Mouse (Mus musculus): ENCODE data around the gene Fam173a. TPM values are rescaled to one million over a fixed set of nuclear protein-coding genes. Genes with fewer than 3 reads are reported as not detected.

Fam173a gene
- polyA plus RNA-seq, 1 experiment from 2014 or later = 96.8 TPM

DNA sequence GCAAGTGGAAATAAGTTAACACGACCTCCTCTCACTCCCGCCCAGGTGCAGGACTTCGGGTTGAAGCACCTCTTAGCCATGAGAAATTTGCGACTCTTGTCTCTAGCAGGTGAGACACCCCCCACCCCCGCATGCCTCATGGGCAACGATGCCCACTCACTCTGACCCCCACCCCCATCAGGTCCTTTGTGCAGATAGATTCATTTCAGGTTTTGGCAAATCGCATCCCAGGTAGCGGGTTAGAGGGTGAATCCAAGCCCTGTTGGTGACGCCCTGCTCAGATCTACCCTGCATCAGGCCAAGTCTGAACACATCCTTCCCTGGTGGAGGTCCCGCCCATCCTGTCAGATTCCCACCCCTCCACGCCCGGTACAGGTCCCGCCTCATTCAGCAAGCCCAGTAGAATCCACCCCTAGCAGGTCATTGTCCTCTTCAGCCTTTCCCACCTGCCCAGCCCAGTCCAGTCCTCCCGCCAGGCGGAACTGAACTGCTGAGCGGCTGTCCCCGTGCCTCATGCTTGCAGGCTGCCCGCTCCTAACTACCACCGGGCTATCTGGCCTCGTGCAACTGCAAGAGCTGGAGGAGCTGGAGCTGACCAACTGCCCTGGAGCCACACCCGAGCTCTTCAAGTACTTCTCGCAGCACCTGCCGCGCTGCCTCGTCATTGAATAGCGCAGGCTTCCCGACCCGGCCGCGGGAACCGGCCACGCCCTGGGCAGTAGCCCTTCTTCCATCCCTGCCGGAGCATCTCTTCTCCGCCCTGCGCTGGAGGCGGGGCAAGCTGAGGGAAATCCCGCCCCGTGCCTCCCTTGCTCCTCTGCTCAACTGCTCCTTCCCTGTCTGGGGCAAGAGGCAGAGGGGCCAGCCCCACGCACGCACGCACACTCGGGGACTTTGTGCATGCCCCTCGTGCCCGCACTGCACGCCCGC is 26.4 kb upstream of the Fam173a start:
- TF ChIP-seq CTCF (IDR thresholded peaks at IDR 0.05; ENCODE audit: low read depth) = no peak
- H3K4me1 ChIP-seq (ENCODE audit: insufficient read depth) = peaks cover 4% of the 10 kb centered on the region
- peak overlapping the region; percentile 27; the same call in 1 of the 2 replicates for H3K4me2 ChIP-seq
- H3K4me3 ChIP-seq (ENCODE audit: low read depth, low read length) = no peak overlapping the region; the same call in 1 of the 2 replicates
- H3K9ac ChIP-seq = peak overlapping the region; percentile 3; the same call in 1 of the 2 replicates
- H3K9me3 ChIP-seq (ENCODE audit: low read depth, low read length) = no peaks in the 10 kb centered on the region
- 7% methylated on average over 46 of the region's 46 CpGs for WGBS
- DNase-seq (no peak), ATAC-seq (ENCODE audit: insufficient read depth) (no peak)
- H3K27me3 ChIP-seq (ENCODE audit: insufficient read depth, low read length) = peaks cover 28% of the 10 kb centered on the region
- no peaks in the 10 kb centered on the region for H3K36me3 ChIP-seq (ENCODE audit: insufficient read depth)
- no peak overlapping the region for H3K27ac ChIP-seq (ENCODE audit: low read depth)

- Histone ChIP-seq H3K4me1 (ENCODE audit: insufficient read depth) (no peaks in the 10 kb centered on the region), H3K27me3 (ENCODE audit: insufficient read depth, low read length) (peaks cover 31% of the 10 kb centered on the region), H3K36me3 (ENCODE audit: insufficient read depth) (no peaks in the 10 kb centered on the region), H3K27ac (ENCODE audit: low read depth) (no peak overlapping the region), H3K4me3 (ENCODE audit: low read depth, low read length) (no peak overlapping the region), H3K4me2 (no peak overlapping the region), H3K9me3 (ENCODE audit: low read depth, low read length) (no peaks in the 10 kb centered on the region), H3K9ac (no peak overlapping the region)
- DNase-seq = no peak
- ATAC-seq (ENCODE audit: insufficient read depth) = no peak
- WGBS = 73% methylated on average over 11 of the region's 11 CpGs
- no peak for TF ChIP-seq CTCF (IDR thresholded peaks at IDR 0.05; ENCODE audit: low read depth)
These were observed 25.0 kb upstream of the Fam173a start for GRCm38 (mm10) chr17:25817662-25818061.

DNA sequence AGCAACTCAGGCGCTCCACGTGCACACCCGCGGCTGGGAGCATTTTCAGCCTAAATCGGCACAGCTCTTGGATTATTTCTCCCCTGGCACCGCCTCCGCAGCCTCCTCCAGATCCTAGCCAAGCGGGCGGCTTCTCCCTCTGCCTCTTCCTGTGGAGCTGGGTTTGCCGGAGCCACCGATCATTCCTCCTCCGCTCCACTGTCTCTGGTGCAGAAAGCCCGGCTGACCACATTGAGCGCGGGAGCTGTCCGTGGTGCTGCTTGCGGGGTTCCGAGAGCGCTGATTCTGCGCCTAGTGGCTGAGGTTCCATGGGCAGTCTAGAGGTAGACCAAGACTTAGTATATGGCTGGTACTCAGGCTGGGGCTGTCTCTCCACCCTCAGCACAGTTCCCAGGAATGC is 20.8 kb upstream of the Fam173a start:
- ATAC-seq (ENCODE audit: insufficient read depth) = peak; percentile 64
- H3K27me3 ChIP-seq (ENCODE audit: insufficient read depth, low read length) = peaks cover 49% of the 10 kb centered on the region
- H3K9ac ChIP-seq = no peak overlapping the region
- peak; percentile 96 for DNase-seq
- H3K4me1 ChIP-seq (ENCODE audit: insufficient read depth) = no peaks in the 10 kb centered on the region
- WGBS = 2% methylated on average over 20 of the region's 20 CpGs
- no peaks in the 10 kb centered on the region for H3K9me3 ChIP-seq (ENCODE audit: low read depth, low read length)
- H3K36me3 ChIP-seq (ENCODE audit: insufficient read depth) = no peaks in the 10 kb centered on the region
- no peak overlapping the region for H3K4me3 ChIP-seq (ENCODE audit: low read depth, low read length)
- no peak overlapping the region for H3K27ac ChIP-seq (ENCODE audit: low read depth)
- TF ChIP-seq CTCF (IDR thresholded peaks at IDR 0.05; ENCODE audit: low read depth) = peak; percentile 78
- H3K4me2 ChIP-seq = no peak overlapping the region

DNA sequence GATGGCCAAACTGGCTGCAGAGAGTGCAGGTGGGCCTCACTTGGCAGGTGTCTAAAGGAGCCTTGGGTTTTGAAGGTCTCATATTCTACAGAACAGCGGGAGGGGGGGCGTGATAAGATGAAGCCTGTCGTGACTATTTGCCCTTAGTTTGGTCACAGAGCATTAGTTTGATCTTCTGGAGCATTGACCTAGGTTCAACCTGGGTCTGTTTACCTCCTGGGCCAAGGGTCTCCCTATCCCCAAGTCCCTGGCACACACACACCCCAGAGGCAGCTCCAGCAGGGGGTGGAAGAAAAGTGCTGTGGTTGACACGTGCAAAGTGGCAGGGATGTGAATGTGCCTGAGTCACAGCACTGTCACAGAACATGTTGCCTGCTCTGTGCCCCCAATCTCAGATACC is 18.2 kb upstream of the Fam173a start:
- H3K4me2 ChIP-seq = no peak overlapping the region
- H3K4me3 ChIP-seq (ENCODE audit: low read depth, low read length) = no peak overlapping the region
- H3K4me1 ChIP-seq (ENCODE audit: insufficient read depth) = no peaks in the 10 kb centered on the region
- H3K9ac ChIP-seq = no peak overlapping the region
- H3K36me3 ChIP-seq (ENCODE audit: insufficient read depth) = no peaks in the 10 kb centered on the region
- 66% methylated on average over 4 of the region's 4 CpGs for WGBS
- no peak overlapping the region for H3K27ac ChIP-seq (ENCODE audit: low read depth)
- ATAC-seq (ENCODE audit: insufficient read depth) (no peak), DNase-seq (no peak)
- peaks cover 44% of the 10 kb centered on the region for H3K27me3 ChIP-seq (ENCODE audit: insufficient read depth, low read length)
- no peaks in the 10 kb centered on the region for H3K9me3 ChIP-seq (ENCODE audit: low read depth, low read length)
- TF ChIP-seq CTCF (IDR thresholded peaks at IDR 0.05; ENCODE audit: low read depth) = no peak

DNA sequence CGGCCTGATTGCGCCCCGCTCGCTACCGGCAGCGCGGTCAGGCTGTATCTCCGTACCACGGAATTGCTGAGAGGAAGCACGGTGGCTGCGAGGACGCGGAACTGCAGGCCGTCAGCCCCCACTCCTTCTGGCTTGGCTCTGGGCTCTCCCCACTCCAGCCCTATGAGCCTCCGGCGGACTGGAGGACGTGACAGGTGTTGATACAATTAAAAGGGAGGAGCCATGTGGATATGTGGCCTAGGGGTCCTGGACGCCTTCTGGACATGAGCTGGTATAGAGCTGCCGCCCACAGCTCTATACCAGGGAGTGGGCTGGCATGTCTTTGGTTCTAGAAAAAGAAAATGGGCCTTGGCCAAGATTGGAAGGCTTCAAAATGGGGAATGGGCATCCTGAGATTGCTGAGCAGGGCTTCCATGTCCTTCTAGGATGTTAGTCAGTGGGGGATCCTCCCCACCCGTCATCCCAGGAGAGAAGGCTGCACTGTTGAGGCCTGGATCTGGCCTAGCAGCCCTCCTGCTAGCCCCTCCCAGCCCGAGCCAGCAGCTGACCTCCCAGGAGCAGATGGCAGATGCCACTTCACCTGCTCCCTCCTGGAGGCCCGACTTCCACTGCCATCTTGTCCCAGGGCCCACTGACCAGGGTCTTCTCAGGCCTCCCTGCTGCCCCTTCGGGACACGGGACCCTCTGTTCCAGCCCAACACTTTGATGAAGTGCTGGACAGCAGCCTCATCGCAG is 17.1 kb upstream of the Fam173a start:
- DNase-seq (no peak), ATAC-seq (ENCODE audit: insufficient read depth) (peak; percentile 22; the same call in 1 of the 2 replicates)
- Histone ChIP-seq H3K27ac (ENCODE audit: low read depth) (no peak overlapping the region), H3K9ac (peak overlapping the region; percentile 54; the same call in 1 of the 2 replicates), H3K36me3 (ENCODE audit: insufficient read depth) (no peaks in the 10 kb centered on the region), H3K27me3 (ENCODE audit: insufficient read depth, low read length) (peaks cover 44% of the 10 kb centered on the region), H3K4me1 (ENCODE audit: insufficient read depth) (no peaks in the 10 kb centered on the region), H3K4me3 (ENCODE audit: low read depth, low read length) (peak overlapping the region; percentile 62), H3K9me3 (ENCODE audit: low read depth, low read length) (no peaks in the 10 kb centered on the region), H3K4me2 (peak overlapping the region; percentile 98)
- WGBS = 9% methylated on average over 25 of the region's 25 CpGs
- TF ChIP-seq CTCF (IDR thresholded peaks at IDR 0.05; ENCODE audit: low read depth) = no peak

DNA sequence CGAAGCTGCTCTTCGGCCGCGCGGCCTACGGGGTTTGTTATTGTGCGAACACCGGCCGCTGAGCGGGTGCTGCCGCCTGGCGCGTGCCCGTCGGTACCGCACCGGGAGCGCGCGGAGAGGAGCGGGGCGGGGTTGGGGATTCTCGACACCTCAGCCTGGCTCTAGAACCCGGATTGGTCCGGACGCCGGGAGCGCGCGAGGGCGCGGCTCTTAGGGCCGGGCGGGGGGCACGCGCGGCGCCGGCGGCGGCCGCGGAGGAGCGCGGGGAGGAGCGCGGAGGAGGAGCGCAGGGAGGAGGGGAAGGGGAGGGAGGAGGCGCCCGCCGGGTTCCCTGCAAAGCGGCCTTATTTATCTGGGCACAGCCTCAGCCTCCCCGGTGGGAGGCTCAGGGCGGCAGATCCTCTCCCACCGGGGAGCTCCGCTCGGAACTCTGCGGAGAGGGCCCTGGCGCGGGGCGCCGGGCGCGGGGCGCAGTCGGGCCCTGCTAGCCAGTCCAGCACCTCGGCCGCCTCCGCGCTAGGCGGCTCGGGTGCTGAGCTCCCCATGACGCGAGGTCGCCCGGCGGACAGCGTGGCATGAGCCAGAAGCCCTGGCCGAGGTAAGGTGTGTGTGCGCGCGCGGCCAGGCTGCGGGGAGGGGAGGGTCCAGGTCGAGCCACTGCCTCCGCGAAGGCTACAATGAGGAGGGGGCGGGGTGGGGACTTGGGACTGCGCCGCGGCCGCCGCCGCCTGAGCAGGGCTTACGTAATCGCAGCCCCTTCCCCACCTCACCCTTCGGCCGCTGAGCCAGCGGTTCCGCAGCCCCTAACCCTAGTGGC is 16.3 kb upstream of the Fam173a start, which contains the start of gene Fbxl16:
Gene Fbxl16 (plus strand): TSS at position 297 of the 817 bp plus-strand sequence.
- Histone ChIP-seq H3K27ac (ENCODE audit: low read depth) (no peak within 1 kb of the TSS), H3K4me3 (ENCODE audit: low read depth, low read length) (peak within 1 kb of the TSS; percentile 62), H3K4me2 (peak within 1 kb of the TSS; percentile 98), H3K9ac (peak within 1 kb of the TSS; percentile 54), H3K9me3 (ENCODE audit: low read depth, low read length) (no peaks in the 10 kb centered on the region), H3K27me3 (ENCODE audit: insufficient read depth, low read length) (peaks cover 44% of the 10 kb centered on the region), H3K4me1 (ENCODE audit: insufficient read depth) (no peaks in the 10 kb centered on the region), H3K36me3 (ENCODE audit: insufficient read depth) (no peaks in the 10 kb centered on the region)
- DNase-seq (peak; percentile 83), ATAC-seq (ENCODE audit: insufficient read depth) (peak; percentile 72)
- 0 out of 2 replicates have a peak, but pooled peaks have one; percentile 23 for TF ChIP-seq CTCF (IDR thresholded peaks at IDR 0.05; ENCODE audit: low read depth)
- WGBS = under 1% methylated on average over 77 of the region's 100 CpGs
